Mouse (Mus musculus) gastrocnemius, adult 2 months (tissue): ENCODE results near the gene Tmem110. TPM values are rescaled to one million over a fixed set of nuclear protein-coding genes. Genes with fewer than 3 reads are reported as not detected.

Source experiments
- DNase-seq: peaks from one replicate; pipeline ENCODE4 v3.0.0; 2022
- H3K27ac ChIP-seq: fragments of 200-600 bp; 2 replicates; pipeline ENCODE4 v1.8.1; 2022; ENCODE audit warnings: mild to moderate bottlenecking
- H3K4me3 ChIP-seq: fragments of 200-600 bp; 2 replicates; pipeline ENCODE4 v1.8.1; 2022; ENCODE audit warnings: mild to moderate bottlenecking, moderate library complexity
- CTCF ChIP-seq: fragments of 200-600 bp; IDR thresholded peaks from 2 replicates; pipeline ENCODE4 v1.8.1; 2022; ENCODE audit warnings: antibody characterized with exemption, mild to moderate bottlenecking, moderate library complexity
- intact Hi-C: fragments of 180-260 bp; cut with DNase I; formaldehyde crosslinking; loops from one replicate; pipeline ENCODE4 v1.15.1; 2025
- long read RNA-seq, 2 experiments: library from polyadenylated mRNA; stranded (forward); transcript quantifications; one replicate each; pipeline ENCODE4 v2.0.0; 2021
- total RNA-seq, 2 experiments: library from RNA; stranded (reverse); gene quantifications; 2 replicates each; pipeline ENCODE4 v1.2.3; 2021

The Tmem110 gene
- total RNA-seq, result 10 to 100 TPM in 1 of 2 experiments, 1 to 10 TPM in 1; 6.2 to 12.6 TPM
- long read RNA-seq, experiment 1, transcript Tmem110-201 (8 exons, 3,742 nt), result major isoform, 10 of 13 reads
- long read RNA-seq, experiment 1, partial matches to known transcripts, result 0 of 13 reads
- long read RNA-seq, experiment 1, other reads (novel, unspliced or antisense), result 3 of 13 reads
- long read RNA-seq, experiment 2, transcript Tmem110-201 (8 exons, 3,742 nt), result major isoform, 9 of 15 reads
- long read RNA-seq, experiment 2, partial matches to known transcripts, result 1 of 15 reads
- long read RNA-seq, experiment 2, other reads (novel, unspliced or antisense), result 5 of 15 reads

GRCm38 (mm10) chr14:30825476-30826131 is at the start of gene Tmem110:
Gene Tmem110, plus strand, starts transcription at chr14:30825590.
- Histone ChIP-seq H3K4me3 (peak within 1 kb of the TSS; percentile 75), H3K27ac (peak within 1 kb of the TSS; percentile 90)
- intact Hi-C loops, result loop anchor here (5.0 to 10.0 kb wide), 2 partner anchors 42 to 111 kb away; partner anchors contain the start of gene Sfmbt1
- TF ChIP-seq CTCF, result peak; percentile 51
- peak; percentile 90 for DNase-seq

GRCm38 (mm10) chr14:30784614-30785013 is 40.8 kb upstream of the Tmem110 start:
- no peak overlapping the region for H3K27ac ChIP-seq
- no peak overlapping the region for H3K4me3 ChIP-seq
- no peak for DNase-seq
- no peak for TF ChIP-seq CTCF
- intact Hi-C loops, result no loop called here

GRCm38 (mm10) chr14:30789471-30789870 is 35.9 kb upstream of the Tmem110 start:
- TF ChIP-seq CTCF, result no peak
- no peak for DNase-seq
- no peak overlapping the region for H3K27ac ChIP-seq
- intact Hi-C loops, result no loop called here
- H3K4me3 ChIP-seq, result no peak overlapping the region

GRCm38 (mm10) chr14:30792871-30793270 is 32.5 kb upstream of the Tmem110 start:
- no peak for DNase-seq
- no peak for TF ChIP-seq CTCF
- no peak overlapping the region for H3K27ac ChIP-seq
- no peak overlapping the region for H3K4me3 ChIP-seq
- intact Hi-C loops, result no loop called here

- no peak for DNase-seq
- TF ChIP-seq CTCF, result no peak
- no peak overlapping the region for H3K27ac ChIP-seq
- intact Hi-C loops, result no loop called here
- no peak overlapping the region for H3K4me3 ChIP-seq
Measured at GRCm38 (mm10) chr14:30801756-30802155, 23.6 kb upstream of the Tmem110 start.

- DNase-seq, result no peak
- Histone ChIP-seq H3K4me3 (no peak overlapping the region), H3K27ac (no peak overlapping the region)
- intact Hi-C loops, result loop anchor here (10.0 kb wide), 1 partner anchor 106 kb away; the partner anchor contains the start of gene Sfmbt1
- TF ChIP-seq CTCF, result no peak
Measured at GRCm38 (mm10) chr14:30821136-30821535, 4.3 kb upstream of the Tmem110 start.

GRCm38 (mm10) chr14:30824456-30824995 is 864 bp upstream of the Tmem110 start:
- no peak for TF ChIP-seq CTCF
- Histone ChIP-seq H3K4me3 (no peak overlapping the region), H3K27ac (peak overlapping the region; percentile 90; the same call in 1 of the 2 replicates)
- DNase-seq, result no peak
- intact Hi-C loops, result loop anchor here (10.0 kb wide), 1 partner anchor 110 kb away; the partner anchor contains the start of gene Sfmbt1

- H3K4me3 ChIP-seq, result peak overlapping the region; percentile 75
- no peak for DNase-seq
- no peak for TF ChIP-seq CTCF
- H3K27ac ChIP-seq, result peak overlapping the region; percentile 90; the same call in 1 of the 2 replicates
- intact Hi-C loops, result loop anchor here (5.0 to 10.0 kb wide), 2 partner anchors 42 to 110 kb away; partner anchors contain the start of gene Sfmbt1
Measured at GRCm38 (mm10) chr14:30825021-30825475, 342 bp upstream of the Tmem110 start.

GRCm38 (mm10) chr14:30826174-30827140 is 1.1 kb downstream of the Tmem110 start:
- DNase-seq, result no peak
- no peak for TF ChIP-seq CTCF
- Histone ChIP-seq H3K27ac (peak overlapping the region; percentile 90), H3K4me3 (peak overlapping the region; percentile 75)
- intact Hi-C loops, result loop anchor here (5.0 to 10.0 kb wide), 2 partner anchors 41 to 112 kb away; partner anchors contain the start of gene Sfmbt1

GRCm38 (mm10) chr14:30827480-30827879 is 2.1 kb downstream of the Tmem110 start:
- no peak for TF ChIP-seq CTCF
- Histone ChIP-seq H3K27ac (peak overlapping the region; percentile 84), H3K4me3 (no peak overlapping the region)
- intact Hi-C loops, result loop anchor here (5.0 to 10.0 kb wide), 2 partner anchors 40 to 113 kb away; partner anchors contain the start of gene Sfmbt1
- no peak for DNase-seq

- peak; percentile 66 for DNase-seq
- Histone ChIP-seq H3K27ac (peak overlapping the region; percentile 84), H3K4me3 (no peak overlapping the region)
- no peak for TF ChIP-seq CTCF
- intact Hi-C loops, result loop anchor here (2.0 to 10.0 kb wide), 3 partner anchors 27 to 113 kb away; partner anchors contain the start of gene Sfmbt1
Measured at GRCm38 (mm10) chr14:30828077-30828476, 2.7 kb downstream of the Tmem110 start.
